Mouse (Mus musculus) liver, embryonic 13.5 days (tissue): ENCODE results near the gene Rap1a. TPM values are rescaled to one million over a fixed set of nuclear protein-coding genes. Genes with fewer than 3 reads are reported as not detected.

ENCODE experiments used
- ATAC-seq: fragments of 200-750 bp; cut with Nextera tagmentation; 2 replicates; pipeline ENCODE4 v1.8.0; 2017; ENCODE audit warnings: low read depth, mild to moderate bottlenecking, moderate number of reproducible peaks, moderate library complexity
- DNase-seq: peaks from one replicate; pipeline ENCODE4 v3.0.0; 2022
- H3K27ac ChIP-seq: fragments of 300-500 bp; sonication (generic); 2 replicates; pipeline ENCODE4 v1.5.1; 2015; ENCODE audit warnings: moderate library complexity, mild to moderate bottlenecking, inconsistent platforms
- H3K27me3 ChIP-seq: fragments of 300-500 bp; sonication (generic); 2 replicates; pipeline ENCODE4 v1.6.1; 2015; ENCODE audit warnings: mild to moderate bottlenecking, inconsistent platforms
- H3K36me3 ChIP-seq: fragments of 300-500 bp; sonication (generic); 2 replicates; pipeline ENCODE4 v1.6.1; 2015; ENCODE audit warnings: mild to moderate bottlenecking, inconsistent platforms
- H3K4me1 ChIP-seq: fragments of 300-500 bp; sonication (generic); replicated peaks from 2 replicates; pipeline ENCODE4 v1.6.1; 2015; ENCODE audit warnings: inconsistent platforms
- H3K4me2 ChIP-seq: fragments of 300-500 bp; sonication (generic); 2 replicates; pipeline ENCODE4 v1.6.1; 2015; ENCODE audit warnings: inconsistent platforms, mild to moderate bottlenecking, moderate library complexity
- H3K4me3 ChIP-seq: fragments of 300-500 bp; sonication (generic); replicated peaks from 2 replicates; pipeline ENCODE4 v1.5.1; 2015; ENCODE audit warnings: mild to moderate bottlenecking, inconsistent platforms
- H3K9ac ChIP-seq: fragments of 300-500 bp; sonication (generic); 2 replicates; pipeline ENCODE4 v1.6.1; 2015; ENCODE audit warnings: mild to moderate bottlenecking, inconsistent platforms
- H3K9me3 ChIP-seq: fragments of 300-500 bp; sonication (generic); replicated peaks from 2 replicates; pipeline ENCODE4 v1.6.1; 2016; ENCODE audit warnings: inconsistent platforms
- WGBS: fragments of 180-500 bp; shearing (Covaris S2); methylation state at CpG from one replicate; pipeline ENCODE4 v1.1.7; 2015; ENCODE audit not compliant: insufficient replicate concordance; 5-methylcytosine and 5-hydroxymethylcytosine counted together
- polyA plus RNA-seq: library from polyadenylated mRNA; unstranded; fragments of >200 nt; fragmentation: Nextera tagmentation; extraction: Ambion mirVana; gene quantifications from 2 replicates; pipeline ENCODE4 v1.2.1, GENCODE M21; 2015

Gene Rap1a
- polyA plus RNA-seq, 1 experiment from 2014 or later, result 119 TPM

- no peak for ATAC-seq
- H3K27me3 ChIP-seq, result no peaks in the 10 kb centered on the region
- H3K9me3 ChIP-seq, result no peaks in the 10 kb centered on the region
- peaks cover 65% of the 10 kb centered on the region for H3K36me3 ChIP-seq
- WGBS, result 86% methylated on average over 4 of the region's 4 CpGs
- DNase-seq, result no peak
- H3K4me1 ChIP-seq, result no peaks in the 10 kb centered on the region
- no peak overlapping the region for H3K27ac ChIP-seq
- H3K9ac ChIP-seq, result no peak overlapping the region
- no peak overlapping the region for H3K4me2 ChIP-seq
- H3K4me3 ChIP-seq, result no peak overlapping the region
These were observed 68.8 kb downstream of the Rap1a start for GRCm38 (mm10) chr3:105732360-105732759.

- DNase-seq, result peak; percentile 42
- ATAC-seq, result no peak
- H3K27ac ChIP-seq, result no peak overlapping the region
- H3K9me3 ChIP-seq, result no peaks in the 10 kb centered on the region
- H3K4me3 ChIP-seq, result no peak overlapping the region
- no peak overlapping the region for H3K9ac ChIP-seq
- no peak overlapping the region for H3K4me2 ChIP-seq
- WGBS, result 0% methylated on average over 1 of the region's 1 CpGs
- peaks cover 26% of the 10 kb centered on the region for H3K36me3 ChIP-seq
- no peaks in the 10 kb centered on the region for H3K27me3 ChIP-seq
- H3K4me1 ChIP-seq, result no peaks in the 10 kb centered on the region
These were observed 75.1 kb downstream of the Rap1a start for GRCm38 (mm10) chr3:105726037-105726436.

DNA sequence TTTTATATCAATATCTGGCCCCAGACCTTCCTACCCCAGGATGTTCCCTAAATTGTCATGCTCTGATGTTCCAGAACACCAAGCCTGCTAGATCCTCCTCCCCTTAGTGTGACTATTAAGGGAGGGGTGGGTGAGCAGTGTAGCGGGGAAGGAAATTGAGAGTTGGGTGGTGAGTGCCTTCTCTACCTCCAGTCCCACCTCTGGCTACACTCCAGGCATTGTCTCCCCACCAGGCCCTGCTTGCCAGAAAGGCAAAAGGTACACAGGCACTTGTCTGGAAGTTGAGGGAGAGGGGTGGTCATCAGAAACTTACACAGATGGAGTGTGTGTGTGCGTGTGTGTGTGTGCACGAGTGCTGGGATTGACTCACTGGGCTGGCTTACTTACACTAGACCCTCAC is 78.6 kb downstream of the Rap1a start:
- H3K4me3 ChIP-seq, result no peak overlapping the region
- peaks cover 15% of the 10 kb centered on the region; the same call in 1 of the 2 replicates for H3K36me3 ChIP-seq
- ATAC-seq, result no peak
- H3K27ac ChIP-seq, result no peak overlapping the region
- no peak overlapping the region for H3K4me2 ChIP-seq
- H3K9me3 ChIP-seq, result no peaks in the 10 kb centered on the region
- DNase-seq, result no peak
- no peaks in the 10 kb centered on the region for H3K27me3 ChIP-seq
- H3K9ac ChIP-seq, result no peak overlapping the region
- no peaks in the 10 kb centered on the region; the same call in 1 of the 2 replicates for H3K4me1 ChIP-seq
- WGBS, result 88% methylated on average over 3 of the region's 3 CpGs

DNA sequence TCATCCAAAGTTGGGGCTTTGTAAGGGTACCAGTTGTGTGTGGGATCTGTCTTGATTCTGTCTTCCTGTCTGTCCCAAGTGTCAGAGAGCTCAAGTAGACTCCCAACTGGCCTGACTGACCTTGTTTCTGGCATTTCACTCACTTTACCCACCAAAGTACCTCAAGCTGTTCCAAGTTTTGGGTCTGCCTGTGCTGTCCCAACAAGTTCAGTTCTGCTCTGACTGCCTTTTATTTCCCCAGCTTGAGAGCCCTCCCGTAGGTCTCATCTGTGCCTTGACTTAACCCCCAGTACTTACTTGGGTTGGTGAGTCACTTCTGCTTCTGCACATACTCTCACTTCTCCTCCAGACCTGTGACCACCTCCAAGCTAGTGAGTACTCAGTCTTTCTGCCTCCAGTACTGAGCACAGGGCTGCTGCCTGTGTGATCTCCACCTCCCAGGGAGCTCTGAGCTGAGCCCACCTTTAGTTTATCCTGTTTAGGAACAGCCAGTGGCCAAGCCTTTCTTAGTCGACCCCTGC is 79.4 kb downstream of the Rap1a start:
- Histone ChIP-seq H3K36me3 (peaks cover 11% of the 10 kb centered on the region; the same call in 1 of the 2 replicates), H3K27me3 (no peaks in the 10 kb centered on the region), H3K4me3 (no peak overlapping the region), H3K4me1 (no peaks in the 10 kb centered on the region; the same call in none of the 2 replicates), H3K27ac (no peak overlapping the region), H3K4me2 (no peak overlapping the region), H3K9me3 (no peaks in the 10 kb centered on the region), H3K9ac (no peak overlapping the region)
- no peak for DNase-seq
- 56% methylated on average over 2 of the region's 2 CpGs for WGBS
- ATAC-seq, result no peak

DNA sequence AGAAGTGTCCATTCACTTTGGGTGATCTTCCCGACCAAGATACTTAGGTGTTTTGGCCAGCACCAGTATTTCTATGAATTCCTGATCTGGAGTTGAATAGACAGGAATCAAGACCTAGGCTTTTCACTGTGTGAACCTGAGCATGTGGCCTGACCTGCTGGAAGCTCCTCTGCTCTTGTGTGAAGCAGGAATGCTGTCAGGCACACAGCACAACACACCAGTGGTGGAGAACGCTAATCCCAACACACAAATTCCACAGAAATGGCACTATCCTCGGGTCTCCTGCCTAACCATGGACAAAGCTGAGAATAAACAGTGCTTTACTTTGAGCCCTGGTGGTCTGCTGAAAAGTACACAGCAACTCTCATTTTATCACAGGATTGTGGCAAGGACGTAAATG is 80.6 kb downstream of the Rap1a start:
- H3K4me1 ChIP-seq, result peaks cover 8% of the 10 kb centered on the region
- H3K9ac ChIP-seq, result no peak overlapping the region
- peaks cover 3% of the 10 kb centered on the region; the same call in 1 of the 2 replicates for H3K27me3 ChIP-seq
- 0 out of 2 replicates have a peak, but pooled peaks cover 5% of the 10 kb centered on the region for H3K36me3 ChIP-seq
- no peak overlapping the region for H3K4me3 ChIP-seq
- DNase-seq (no peak), ATAC-seq (no peak)
- H3K9me3 ChIP-seq, result no peaks in the 10 kb centered on the region
- no peak overlapping the region for H3K4me2 ChIP-seq
- WGBS, result 63% methylated on average over 4 of the region's 4 CpGs
- no peak overlapping the region for H3K27ac ChIP-seq

DNA sequence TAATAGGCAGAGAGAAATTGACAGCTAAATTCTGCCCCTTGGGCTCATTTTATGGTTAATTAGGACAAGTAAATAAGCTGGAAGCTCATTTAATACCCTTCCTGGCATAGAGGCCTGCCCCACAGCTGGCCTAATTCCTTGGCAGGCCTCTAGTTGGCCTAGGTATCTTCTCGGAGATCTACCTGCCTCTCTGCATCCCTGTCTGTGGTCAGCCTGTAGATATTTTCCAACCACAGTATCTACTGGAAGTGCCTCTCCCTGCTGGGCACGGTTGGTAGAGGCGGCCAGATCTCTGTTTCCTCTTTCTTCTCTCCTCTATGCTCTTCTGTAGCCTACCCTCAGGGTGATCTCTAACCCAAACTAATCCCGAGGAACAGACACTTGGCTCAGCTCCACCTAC is 81.2 kb downstream of the Rap1a start:
- ATAC-seq, result no peak

GRCm38 (mm10) chr3:105718746-105719145 is 82.4 kb downstream of the Rap1a start:
- Histone ChIP-seq H3K27me3 (peaks cover 6% of the 10 kb centered on the region; the same call in 1 of the 2 replicates), H3K9me3 (no peaks in the 10 kb centered on the region), H3K27ac (no peak overlapping the region), H3K9ac (no peak overlapping the region), H3K4me1 (peaks cover 8% of the 10 kb centered on the region), H3K36me3 (0 out of 2 replicates have a peak, but pooled peaks cover under 1% of the 10 kb centered on the region), H3K4me3 (no peak overlapping the region), H3K4me2 (no peak overlapping the region)
- no peak for ATAC-seq
- no peak for DNase-seq
- 11% methylated on average over 4 of the region's 4 CpGs for WGBS

More for the DNA sequence above, 81.2 kb downstream of the Rap1a start:
- no peak for DNase-seq
- H3K9me3 ChIP-seq, result no peaks in the 10 kb centered on the region
- peaks cover 8% of the 10 kb centered on the region for H3K4me1 ChIP-seq
- H3K9ac ChIP-seq, result no peak overlapping the region
- no peak overlapping the region for H3K4me3 ChIP-seq
- H3K4me2 ChIP-seq, result no peak overlapping the region
- 44% methylated on average over 4 of the region's 4 CpGs for WGBS
- 0 out of 2 replicates have a peak, but pooled peaks cover 5% of the 10 kb centered on the region for H3K36me3 ChIP-seq
- H3K27ac ChIP-seq, result no peak overlapping the region
- peaks cover 3% of the 10 kb centered on the region; the same call in 1 of the 2 replicates for H3K27me3 ChIP-seq

GRCm38 (mm10) chr3:105717856-105718555 is 83.1 kb downstream of the Rap1a start:
- Histone ChIP-seq H3K27me3 (peaks cover 10% of the 10 kb centered on the region; the same call in 1 of the 2 replicates), H3K4me2 (no peak overlapping the region), H3K36me3 (no peaks in the 10 kb centered on the region), H3K9me3 (no peaks in the 10 kb centered on the region), H3K4me1 (peaks cover 8% of the 10 kb centered on the region), H3K9ac (no peak overlapping the region), H3K4me3 (no peak overlapping the region), H3K27ac (no peak overlapping the region)
- WGBS, result 75% methylated on average over 11 of the region's 11 CpGs
- DNase-seq (no peak), ATAC-seq (no peak)

DNA sequence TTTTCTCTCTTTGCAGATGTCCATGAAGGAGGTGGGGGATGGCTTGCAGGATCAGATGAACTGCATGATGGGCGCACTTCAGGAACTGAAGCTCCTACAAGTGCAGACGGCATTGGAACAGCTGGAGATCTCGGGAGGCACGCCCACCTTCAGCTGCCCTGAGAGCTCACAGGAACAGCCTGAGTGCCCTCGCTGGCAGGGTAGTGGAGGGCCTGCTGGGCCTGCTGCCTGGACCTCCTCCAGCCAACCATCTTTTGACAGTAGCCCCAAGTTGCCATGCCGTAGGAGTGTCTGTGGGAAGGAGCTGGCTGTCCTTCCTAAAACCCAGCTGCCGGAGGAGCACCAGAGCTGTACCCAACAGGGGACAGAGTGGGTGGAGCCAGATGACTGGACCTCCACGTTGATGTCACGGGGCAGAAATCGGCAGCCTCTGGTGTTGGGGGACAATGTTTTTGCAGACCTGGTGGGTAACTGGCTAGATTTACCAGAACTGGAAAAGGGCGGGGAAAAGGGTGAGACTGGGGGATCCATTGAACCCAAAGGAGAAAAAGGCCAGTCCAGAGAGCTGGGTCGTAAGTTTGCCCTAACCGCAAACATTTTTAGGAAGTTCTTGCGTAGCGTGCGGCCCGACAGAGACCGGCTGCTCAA is 84.7 kb downstream of the Rap1a start:
- H3K4me2 ChIP-seq, result no peak overlapping the region
- no peak for DNase-seq
- ATAC-seq, result no peak
- H3K9ac ChIP-seq, result no peak overlapping the region
- peaks cover 10% of the 10 kb centered on the region; the same call in 1 of the 2 replicates for H3K27me3 ChIP-seq
- peaks cover 8% of the 10 kb centered on the region for H3K4me1 ChIP-seq
- no peak overlapping the region for H3K27ac ChIP-seq
- H3K4me3 ChIP-seq, result no peak overlapping the region
- WGBS, result 71% methylated on average over 18 of the region's 18 CpGs
- H3K36me3 ChIP-seq, result no peaks in the 10 kb centered on the region
- no peaks in the 10 kb centered on the region for H3K9me3 ChIP-seq

GRCm38 (mm10) chr3:105714820-105715167 is 86.3 kb downstream of the Rap1a start:
- ATAC-seq, result no peak
- Histone ChIP-seq H3K36me3 (no peaks in the 10 kb centered on the region), H3K4me1 (peaks cover 8% of the 10 kb centered on the region), H3K4me2 (no peak overlapping the region), H3K4me3 (no peak overlapping the region), H3K9ac (no peak overlapping the region), H3K27ac (no peak overlapping the region), H3K9me3 (no peaks in the 10 kb centered on the region), H3K27me3 (peaks cover 19% of the 10 kb centered on the region)
- DNase-seq, result no peak

DNA sequence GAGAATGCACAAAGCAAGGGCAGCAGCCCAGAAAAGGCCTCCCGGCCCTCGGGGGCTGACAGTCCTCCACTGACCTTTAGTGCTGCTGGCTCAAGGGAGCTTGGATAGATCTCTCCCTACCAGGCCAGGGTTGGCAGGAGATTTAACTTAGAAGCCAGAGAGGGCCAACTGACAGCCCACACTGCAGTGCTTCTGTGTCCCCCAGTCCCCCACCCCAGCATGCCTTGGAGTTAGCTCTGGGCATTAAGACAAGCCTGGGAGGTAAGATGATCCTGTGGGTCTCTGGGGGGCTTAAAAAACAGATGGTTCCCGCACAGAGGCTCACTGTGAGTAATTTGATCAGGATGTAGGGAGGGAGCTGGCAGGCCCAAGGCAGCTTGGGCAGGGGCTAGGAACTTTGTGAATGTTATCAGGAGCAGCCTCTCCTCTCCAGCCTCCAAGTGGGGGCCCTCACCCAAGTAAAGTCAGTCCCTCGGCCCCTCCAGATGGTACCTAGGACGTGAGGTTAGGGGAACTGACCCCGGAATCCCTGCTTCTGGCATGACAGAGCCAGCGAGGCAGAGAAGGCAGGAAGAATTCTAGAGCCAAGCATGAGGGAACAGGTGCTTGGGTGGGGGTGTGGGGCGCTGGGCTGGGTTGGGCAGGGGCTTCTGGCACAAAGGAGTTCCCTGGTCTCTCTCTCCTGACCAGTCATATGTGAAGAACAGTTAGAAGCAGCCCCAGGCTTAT is 86.9 kb downstream of the Rap1a start:
- 43% methylated on average over 8 of the region's 8 CpGs for WGBS
- peaks cover 21% of the 10 kb centered on the region for H3K27me3 ChIP-seq
- H3K27ac ChIP-seq, result no peak overlapping the region
- no peak for DNase-seq
- peaks cover 8% of the 10 kb centered on the region for H3K4me1 ChIP-seq
- H3K9ac ChIP-seq, result no peak overlapping the region
- no peak for ATAC-seq
- no peak overlapping the region for H3K4me3 ChIP-seq
- H3K9me3 ChIP-seq, result no peaks in the 10 kb centered on the region
- no peaks in the 10 kb centered on the region for H3K36me3 ChIP-seq
- no peak overlapping the region for H3K4me2 ChIP-seq
